Mouse (Mus musculus) intestine, embryonic 14.5 days (tissue): ENCODE data around the gene Ckmt1. TPM values are rescaled to one million over a fixed set of nuclear protein-coding genes. Genes with fewer than 3 reads are reported as not detected.
A peak's percentile ranks its signal among the peaks of the same experiment; 100 is the strongest.

Experiments used
- ATAC-seq: fragments of 200-750 bp; cut with Nextera tagmentation; replicated peaks from 2 replicates; pipeline ENCODE4 v1.8.0; 2017; ENCODE audit warnings: low read depth, moderate number of reproducible peaks, moderate TSS enrichment, moderate library complexity; ENCODE audit not compliant: low FRiP score, low TSS enrichment
- DNase-seq: peaks from one replicate; pipeline ENCODE4 v3.0.0-alpha.2; 2018; ENCODE audit warnings: low spot score
- H3K27ac ChIP-seq: fragments of 300-500 bp; sonication (generic); 2 replicates; pipeline ENCODE4 v1.5.1; 2014; ENCODE audit warnings: low read depth, mild to moderate bottlenecking, control low read depth
- H3K27me3 ChIP-seq: fragments of 300-500 bp; sonication (generic); replicated peaks from 2 replicates; pipeline ENCODE4 v1.6.1; 2014; ENCODE audit warnings: low read length, control low read depth; ENCODE audit not compliant: control insufficient read depth, insufficient read depth
- H3K36me3 ChIP-seq: fragments of 300-500 bp; sonication (generic); 2 replicates; pipeline ENCODE4 v1.6.1; 2014; ENCODE audit warnings: low read length, control low read depth; ENCODE audit not compliant: control insufficient read depth, insufficient read depth
- H3K4me1 ChIP-seq: fragments of 300-500 bp; sonication (generic); replicated peaks from 2 replicates; pipeline ENCODE4 v1.6.1; 2014; ENCODE audit warnings: low read length, control low read depth, mixed read lengths; ENCODE audit not compliant: control insufficient read depth, insufficient read depth
- H3K4me2 ChIP-seq: fragments of 300-500 bp; sonication (generic); 2 replicates; pipeline ENCODE4 v1.6.1; 2014; ENCODE audit warnings: low read length
- H3K4me3 ChIP-seq: fragments of 300-500 bp; sonication (generic); 2 replicates; pipeline ENCODE4 v1.5.1; 2014; ENCODE audit warnings: low read depth, low read length, control low read depth, mixed read lengths
- H3K9ac ChIP-seq: fragments of 300-500 bp; sonication (generic); 2 replicates; pipeline ENCODE4 v1.6.1; 2014; ENCODE audit warnings: mild to moderate bottlenecking, low read length
- H3K9me3 ChIP-seq: fragments of 300-500 bp; sonication (generic); 2 replicates; pipeline ENCODE4 v1.6.1; 2016; ENCODE audit warnings: low read length, control low read depth; ENCODE audit not compliant: control insufficient read depth
- WGBS: fragments of 180-500 bp; shearing (Covaris S2); extraction: QIAGEN DNeasy Blood & Tissue Kit; methylation state at CpG from one replicate; pipeline ENCODE4 v1.1.7; 2014; 5-methylcytosine and 5-hydroxymethylcytosine counted together
- polyA plus RNA-seq: library from polyadenylated mRNA; unstranded; fragments of >200 nt; fragmentation: Nextera tagmentation; extraction: Ambion mirVana; gene quantifications from 2 replicates; pipeline ENCODE4 v1.2.1, GENCODE M21; 2014

The Ckmt1 gene
- 64.4 and 100 TPM in 2 replicates for polyA plus RNA-seq

DNA sequence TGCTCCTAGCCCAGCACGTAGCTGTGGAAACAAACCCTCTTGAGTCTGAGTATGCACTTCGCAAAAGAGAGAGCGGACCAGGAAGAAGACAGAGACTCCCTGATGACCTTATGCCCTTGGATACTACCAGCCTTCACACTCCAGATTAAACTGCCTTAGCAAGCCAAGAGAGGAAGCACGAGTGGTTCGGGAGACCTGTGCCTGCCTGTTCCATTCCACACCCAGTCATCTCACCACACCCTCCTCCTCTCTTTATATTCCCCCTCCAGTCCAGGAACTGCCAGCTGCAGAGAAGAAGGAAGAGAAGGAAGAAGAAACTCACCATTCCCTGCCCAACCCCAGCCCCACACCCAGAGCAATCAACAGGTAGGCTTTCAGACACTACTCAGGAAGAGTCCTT is at the start of gene Ckmt1:
Gene Ckmt1, plus strand, starts transcription at position 221 of the 400 bp plus-strand sequence.
- Histone ChIP-seq H3K4me2 (peak within 1 kb of the TSS; percentile 49), H3K4me3 (peak within 1 kb of the TSS; percentile 18), H3K9me3 (no peaks in the 10 kb centered on the region), H3K27ac (peak within 1 kb of the TSS; percentile 51), H3K9ac (no peak within 1 kb of the TSS), H3K36me3 (no peaks in the 10 kb centered on the region), H3K4me1 (0 out of 2 replicates have a peak, but pooled peaks cover 5% of the 10 kb centered on the region), H3K27me3 (0 out of 2 replicates have a peak, but pooled peaks cover 6% of the 10 kb centered on the region)
- no peak for DNase-seq
- WGBS, result 41% methylated on average over 5 of the region's 5 CpGs
- ATAC-seq, result no peak

DNA sequence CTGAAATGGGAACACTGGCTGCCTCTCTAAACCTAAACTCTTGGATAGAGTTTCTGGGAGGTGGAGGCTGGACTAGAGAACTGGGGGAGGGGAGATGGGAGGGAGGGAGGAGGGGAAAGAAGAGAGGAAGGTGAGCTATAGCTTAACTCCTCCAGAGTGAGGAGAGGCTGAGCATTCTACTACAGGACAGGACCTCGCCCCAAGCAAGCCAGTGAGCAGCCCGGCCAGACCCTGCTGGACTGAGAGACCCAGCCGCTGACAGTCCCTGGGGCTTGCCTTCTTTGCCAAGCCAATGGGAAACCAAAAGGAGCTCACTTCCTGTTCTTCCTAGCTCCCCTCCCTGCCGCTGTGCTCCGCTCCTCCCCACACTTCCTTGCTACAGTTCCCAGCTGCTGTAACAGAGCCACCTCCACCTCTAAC is 48.5 kb upstream of the Ckmt1 start:
- peak overlapping the region; percentile 35; the same call in 1 of the 2 replicates for H3K4me2 ChIP-seq
- peak overlapping the region; percentile 34; the same call in 1 of the 2 replicates for H3K27ac ChIP-seq
- no peak overlapping the region for H3K4me3 ChIP-seq
- peak; percentile 61 for DNase-seq
- H3K9me3 ChIP-seq, result no peaks in the 10 kb centered on the region
- WGBS, result 8% methylated on average over 5 of the region's 5 CpGs
- H3K9ac ChIP-seq, result no peak overlapping the region
- peak; percentile 32; the same call in 1 of the 2 replicates for ATAC-seq
- H3K27me3 ChIP-seq, result no peaks in the 10 kb centered on the region
- H3K36me3 ChIP-seq, result peaks cover 20% of the 10 kb centered on the region; the same call in 1 of the 2 replicates
- peaks cover 10% of the 10 kb centered on the region for H3K4me1 ChIP-seq

DNA sequence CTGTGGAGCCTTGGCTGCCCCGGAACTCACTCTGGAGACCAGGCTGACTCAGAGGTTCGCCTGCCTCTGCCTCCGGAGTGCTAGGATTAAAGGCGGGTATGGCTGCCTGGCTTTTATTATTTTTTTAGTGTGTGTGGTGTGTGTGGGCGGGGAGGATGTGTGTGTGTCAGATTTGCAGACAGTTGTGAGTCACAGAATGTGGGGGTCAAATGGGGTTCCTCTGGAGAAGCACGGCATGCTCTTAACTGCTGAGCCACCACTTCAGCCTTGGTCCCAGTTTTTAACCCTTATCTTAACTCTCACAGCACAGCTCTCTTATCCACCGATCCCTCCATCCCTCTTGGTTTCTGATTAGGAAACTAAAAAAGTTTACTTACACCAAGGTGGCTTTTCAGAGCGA is 41.2 kb upstream of the Ckmt1 start:
- Histone ChIP-seq H3K27me3 (no peaks in the 10 kb centered on the region), H3K27ac (no peak overlapping the region), H3K9ac (no peak overlapping the region), H3K4me3 (no peak overlapping the region), H3K36me3 (no peaks in the 10 kb centered on the region), H3K4me1 (no peaks in the 10 kb centered on the region), H3K9me3 (no peaks in the 10 kb centered on the region), H3K4me2 (no peak overlapping the region)
- WGBS, result 76% methylated on average over 8 of the region's 8 CpGs
- ATAC-seq (no peak), DNase-seq (no peak)

DNA sequence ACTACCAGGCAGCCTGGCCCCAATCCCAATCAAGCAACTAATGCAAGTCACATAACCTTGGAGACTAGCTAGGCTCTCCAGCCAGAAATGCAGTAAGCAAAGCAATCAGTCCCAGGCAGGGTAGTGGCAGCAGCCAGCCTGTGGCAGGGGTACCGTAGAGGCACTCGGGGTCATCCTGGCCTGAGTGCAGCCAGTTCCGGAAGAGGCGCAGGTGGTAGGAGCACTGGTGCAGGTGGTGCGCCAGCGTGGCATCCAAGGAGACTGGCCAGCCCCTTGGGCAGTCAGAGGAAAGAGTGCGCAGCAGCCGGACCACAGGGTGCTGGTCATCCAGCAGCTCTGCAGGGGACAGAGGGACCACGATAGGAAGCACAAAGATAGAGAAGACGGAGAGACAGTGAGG is 34.5 kb upstream of the Ckmt1 start:
- Histone ChIP-seq H3K36me3 (no peaks in the 10 kb centered on the region), H3K4me3 (no peak overlapping the region), H3K9ac (no peak overlapping the region), H3K9me3 (no peaks in the 10 kb centered on the region), H3K4me1 (no peaks in the 10 kb centered on the region), H3K4me2 (no peak overlapping the region), H3K27ac (no peak overlapping the region), H3K27me3 (no peaks in the 10 kb centered on the region)
- 94% methylated on average over 10 of the region's 10 CpGs for WGBS
- ATAC-seq (no peak), DNase-seq (no peak)

DNA sequence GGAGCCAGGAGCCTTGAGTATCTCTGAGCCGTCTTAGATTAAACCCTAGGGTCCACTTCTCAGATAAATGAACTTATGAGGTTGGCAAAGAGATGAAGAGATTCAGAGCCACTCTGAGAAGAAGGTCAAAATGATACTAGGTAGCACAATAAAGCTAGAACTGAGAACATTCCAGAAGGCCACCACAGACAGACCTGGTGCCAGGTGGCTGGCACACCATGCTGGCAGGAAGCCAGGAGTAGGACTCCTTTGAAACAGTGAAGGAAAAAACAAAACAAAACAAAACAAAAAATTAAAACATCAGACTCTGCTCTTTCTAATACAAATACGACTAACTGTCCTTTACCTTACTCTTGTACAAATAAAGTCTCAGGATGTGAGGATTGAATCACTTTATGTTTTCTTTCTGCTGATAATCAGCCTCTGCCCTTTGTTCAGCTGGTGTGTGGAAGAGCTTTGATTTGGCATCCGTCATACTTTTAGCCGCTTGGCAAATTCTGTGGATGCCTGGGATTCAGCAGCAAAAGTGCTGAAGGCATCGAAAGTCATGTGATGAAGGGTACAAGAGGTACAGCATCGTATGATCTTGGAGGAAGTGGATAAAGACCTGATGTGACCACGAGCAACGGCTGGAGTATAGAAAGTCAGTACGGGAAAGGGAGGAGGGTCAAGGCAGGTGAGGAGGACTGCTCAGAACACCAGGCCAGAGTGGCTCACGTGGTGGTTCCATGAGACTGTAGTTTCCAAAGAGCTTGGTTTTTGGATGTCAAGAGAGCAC is 33.6 kb upstream of the Ckmt1 start:
- DNase-seq (no peak), ATAC-seq (no peak)
- Histone ChIP-seq H3K4me2 (no peak overlapping the region), H3K4me3 (no peak overlapping the region), H3K36me3 (no peaks in the 10 kb centered on the region), H3K9me3 (no peaks in the 10 kb centered on the region), H3K27ac (no peak overlapping the region), H3K27me3 (no peaks in the 10 kb centered on the region), H3K9ac (no peak overlapping the region), H3K4me1 (no peaks in the 10 kb centered on the region)
- WGBS, result 85% methylated on average over 10 of the region's 10 CpGs

DNA sequence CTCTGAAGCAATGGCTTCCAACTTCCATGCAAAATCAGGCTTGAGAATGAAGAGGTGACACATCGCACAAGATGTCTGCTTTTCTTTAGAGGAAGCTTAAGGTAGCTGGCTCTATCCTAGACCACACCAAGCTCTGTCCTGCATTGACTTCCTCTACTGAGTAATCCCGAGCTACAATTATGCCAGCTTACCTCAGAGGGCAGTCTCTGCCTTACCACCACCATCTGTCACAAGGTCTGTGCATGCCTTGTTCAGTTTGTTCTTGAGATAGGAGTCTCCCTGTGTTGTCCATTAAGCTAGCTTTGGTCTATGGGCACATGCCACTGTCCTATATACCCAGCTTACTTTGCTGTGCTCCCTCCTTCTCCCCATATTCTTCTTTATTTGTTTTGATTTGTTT is 28.0 kb upstream of the Ckmt1 start:
- no peaks in the 10 kb centered on the region for H3K27me3 ChIP-seq
- ATAC-seq (no peak), DNase-seq (no peak)
- H3K27ac ChIP-seq, result no peak overlapping the region
- no peak overlapping the region for H3K4me2 ChIP-seq
- H3K36me3 ChIP-seq, result no peaks in the 10 kb centered on the region
- H3K9me3 ChIP-seq, result no peaks in the 10 kb centered on the region
- no peaks in the 10 kb centered on the region for H3K4me1 ChIP-seq
- WGBS, result 86% methylated on average over 2 of the region's 2 CpGs
- H3K4me3 ChIP-seq, result no peak overlapping the region
- H3K9ac ChIP-seq, result no peak overlapping the region

DNA sequence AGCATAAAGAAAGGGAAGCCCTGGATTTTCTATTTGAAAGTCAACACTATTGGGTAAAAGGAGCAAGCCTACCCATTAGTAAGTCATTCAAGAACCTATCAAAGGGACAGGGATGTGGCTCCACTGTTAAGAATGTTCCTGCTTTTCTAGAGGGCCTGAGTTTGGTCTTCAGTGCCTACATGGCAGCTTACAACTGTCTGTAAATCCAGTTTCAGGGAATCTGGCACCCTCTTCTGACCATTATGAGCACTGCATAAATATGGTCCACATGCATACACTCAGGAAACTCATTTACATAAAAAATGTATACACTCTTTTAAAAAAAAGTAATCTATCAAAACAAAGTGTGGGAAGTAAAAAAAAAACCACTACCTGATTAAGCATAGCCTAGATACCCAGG is 18.5 kb upstream of the Ckmt1 start:
- Histone ChIP-seq H3K4me2 (no peak overlapping the region), H3K9me3 (0 out of 2 replicates have a peak, but pooled peaks cover 4% of the 10 kb centered on the region), H3K4me3 (no peak overlapping the region), H3K27ac (no peak overlapping the region), H3K27me3 (no peaks in the 10 kb centered on the region), H3K9ac (no peak overlapping the region), H3K36me3 (0 out of 2 replicates have a peak, but pooled peaks cover 7% of the 10 kb centered on the region), H3K4me1 (no peaks in the 10 kb centered on the region)
- ATAC-seq (no peak), DNase-seq (no peak)

DNA sequence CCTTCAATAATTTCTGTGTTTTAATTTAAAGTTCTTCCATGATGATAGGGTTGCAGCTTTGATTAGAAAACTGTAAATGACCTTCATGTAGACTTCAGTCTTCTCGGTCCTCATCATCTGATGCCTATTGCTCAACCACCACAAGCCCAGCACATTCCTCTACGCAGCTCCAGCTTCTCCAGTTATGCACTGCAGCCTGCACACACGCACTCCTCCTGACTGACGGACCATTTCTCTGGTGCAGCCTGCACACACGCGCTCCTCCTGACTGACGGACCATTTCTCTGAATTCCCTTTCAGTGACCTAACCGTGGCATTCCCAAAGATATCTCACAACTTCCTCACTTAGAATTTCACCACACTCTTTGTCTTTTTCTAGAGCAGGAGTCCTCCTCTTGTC is 4.4 kb upstream of the Ckmt1 start:
- Histone ChIP-seq H3K4me1 (0 out of 2 replicates have a peak, but pooled peaks cover 5% of the 10 kb centered on the region), H3K27me3 (no peaks in the 10 kb centered on the region), H3K9me3 (no peaks in the 10 kb centered on the region), H3K4me2 (no peak overlapping the region), H3K4me3 (no peak overlapping the region), H3K27ac (no peak overlapping the region), H3K9ac (no peak overlapping the region), H3K36me3 (no peaks in the 10 kb centered on the region)
- 71% methylated on average over 8 of the region's 8 CpGs for WGBS
- no peak for DNase-seq
- no peak for ATAC-seq

DNA sequence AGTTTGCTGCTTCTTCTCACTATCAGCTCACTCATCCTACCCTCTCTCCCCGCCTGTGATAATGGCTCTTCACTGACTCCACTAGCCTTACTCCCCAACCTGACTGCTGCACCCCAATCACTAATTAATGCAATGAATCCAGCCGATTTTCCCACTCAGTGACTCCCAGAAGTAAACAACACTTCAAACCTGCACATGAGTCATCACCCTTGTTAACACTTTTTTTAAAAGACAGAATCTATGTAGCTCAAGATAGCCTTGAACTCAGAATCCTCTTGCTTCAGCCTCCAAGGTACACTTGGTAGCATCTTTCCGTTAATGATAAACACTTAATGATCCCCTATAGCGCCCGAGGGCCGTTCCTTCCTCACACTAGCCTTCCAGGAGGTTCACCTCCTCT is 3.1 kb upstream of the Ckmt1 start:
- peak overlapping the region; percentile 51; the same call in 1 of the 2 replicates for H3K27ac ChIP-seq
- H3K9me3 ChIP-seq, result no peaks in the 10 kb centered on the region
- 0 out of 2 replicates have a peak, but pooled peaks cover 4% of the 10 kb centered on the region for H3K27me3 ChIP-seq
- peak overlapping the region; percentile 86 for H3K4me2 ChIP-seq
- 5% methylated on average over 6 of the region's 6 CpGs for WGBS
- peak overlapping the region; percentile 58 for H3K4me3 ChIP-seq
- ATAC-seq (no peak), DNase-seq (no peak)
- 0 out of 2 replicates have a peak, but pooled peaks cover 5% of the 10 kb centered on the region for H3K4me1 ChIP-seq
- H3K36me3 ChIP-seq, result no peaks in the 10 kb centered on the region
- H3K9ac ChIP-seq, result peak overlapping the region; percentile 57
